Mouse (Mus musculus) kidney, embryonic 15.5 days (tissue): Measurements from ENCODE around the gene Olfr294. TPM values are rescaled to one million over a fixed set of nuclear protein-coding genes. Genes with fewer than 3 reads are reported as not detected.

Experiments
- ATAC-seq: fragments of 200-750 bp; cut with Nextera tagmentation; replicated peaks from 2 replicates; pipeline ENCODE4 v1.8.0; 2017; ENCODE audit warnings: moderate TSS enrichment; ENCODE audit not compliant: low FRiP score
- H3K27ac ChIP-seq: fragments of 300-500 bp; sonication (generic); 2 replicates; pipeline ENCODE4 v1.5.1; 2015; ENCODE audit warnings: mild to moderate bottlenecking, inconsistent platforms
- H3K27me3 ChIP-seq: fragments of 300-500 bp; sonication (generic); 2 replicates; pipeline ENCODE4 v1.6.1; 2015; ENCODE audit warnings: inconsistent platforms
- H3K36me3 ChIP-seq: fragments of 300-500 bp; sonication (generic); 2 replicates; pipeline ENCODE4 v1.6.1; 2015; ENCODE audit warnings: inconsistent platforms
- H3K4me1 ChIP-seq: fragments of 300-500 bp; sonication (generic); 2 replicates; pipeline ENCODE4 v1.6.1; 2015; ENCODE audit warnings: inconsistent platforms
- H3K4me2 ChIP-seq: fragments of 300-500 bp; sonication (generic); 2 replicates; pipeline ENCODE4 v1.6.1; 2015; ENCODE audit warnings: moderate library complexity, mild to moderate bottlenecking, inconsistent platforms
- H3K4me3 ChIP-seq: fragments of 300-500 bp; sonication (generic); replicated peaks from 2 replicates; pipeline ENCODE4 v1.5.1; 2015; ENCODE audit warnings: mild to moderate bottlenecking, inconsistent platforms
- H3K9ac ChIP-seq: fragments of 300-500 bp; sonication (generic); 2 replicates; pipeline ENCODE4 v1.6.1; 2015; ENCODE audit warnings: mild to moderate bottlenecking, inconsistent platforms
- H3K9me3 ChIP-seq: fragments of 300-500 bp; sonication (generic); replicated peaks from 2 replicates; pipeline ENCODE4 v1.6.1; 2016; ENCODE audit warnings: inconsistent platforms
- WGBS: fragments of 180-500 bp; shearing (Covaris S2); methylation state at CpG from one replicate; pipeline ENCODE4 v1.1.7; 2015; ENCODE audit warnings: mixed read lengths; 5-methylcytosine and 5-hydroxymethylcytosine counted together
- polyA plus RNA-seq: library from polyadenylated mRNA; unstranded; fragments of >200 nt; fragmentation: Nextera tagmentation; extraction: Ambion mirVana; gene quantifications from 2 replicates; pipeline ENCODE4 v1.2.1, GENCODE M21; 2015

Olfr294 gene
- polyA plus RNA-seq: not detected in 2 replicates

- H3K36me3 ChIP-seq: no peaks in the 10 kb centered on the region
- H3K27me3 ChIP-seq: no peaks in the 10 kb centered on the region
- H3K4me3 ChIP-seq: no peak within 1 kb of the TSS
- H3K4me2 ChIP-seq: no peak within 1 kb of the TSS
- no peaks in the 10 kb centered on the region for H3K9me3 ChIP-seq
- WGBS: 65% methylated on average over 2 of the region's 2 CpGs
- H3K4me1 ChIP-seq: no peaks in the 10 kb centered on the region
- ATAC-seq: no peak
- H3K27ac ChIP-seq: no peak within 1 kb of the TSS
- H3K9ac ChIP-seq: no peak within 1 kb of the TSS
Observed at GRCm38 (mm10) chr7:86616543-86616942, at the start of gene Olfr294. Olfr294 (minus strand) TSS chr7:86616643.

- Histone ChIP-seq H3K27me3 (no peaks in the 10 kb centered on the region), H3K9me3 (no peaks in the 10 kb centered on the region), H3K4me3 (no peak within 1 kb of the TSS), H3K4me1 (no peaks in the 10 kb centered on the region), H3K4me2 (no peak within 1 kb of the TSS), H3K9ac (no peak within 1 kb of the TSS), H3K36me3 (no peaks in the 10 kb centered on the region), H3K27ac (no peak within 1 kb of the TSS)
- ATAC-seq: no peak
- WGBS: 92% methylated on average over 4 of the region's 4 CpGs
Observed at GRCm38 (mm10) chr7:86648761-86649160, 32.3 kb upstream of the Olfr294 start, which contains the start of gene Olfr293. Olfr293 (plus strand) TSS chr7:86649061.

- WGBS: 85% methylated on average over 2 of the region's 2 CpGs
- H3K4me1 ChIP-seq: no peaks in the 10 kb centered on the region
- H3K27ac ChIP-seq: no peak within 1 kb of the TSS
- no peaks in the 10 kb centered on the region for H3K36me3 ChIP-seq
- H3K9ac ChIP-seq: no peak within 1 kb of the TSS
- no peaks in the 10 kb centered on the region for H3K27me3 ChIP-seq
- H3K4me2 ChIP-seq: no peak within 1 kb of the TSS
- no peaks in the 10 kb centered on the region for H3K9me3 ChIP-seq
- no peak for ATAC-seq
- no peak within 1 kb of the TSS for H3K4me3 ChIP-seq
Observed at GRCm38 (mm10) chr7:86583562-86583961, 32.9 kb downstream of the Olfr294 start, which contains the start of gene Olfr295. Olfr295 (plus strand) TSS chr7:86583862.

Other genes with a start within 250 kb of the Olfr294 start
- not detected in 2 replicates for gene Olfr305, start 249.7 kb downstream of the Olfr294 start, polyA plus RNA-seq
- not detected in 2 replicates for gene Olfr304, start 230.0 kb downstream of the Olfr294 start, polyA plus RNA-seq
- gene Olfr303, start 218.9 kb downstream of the Olfr294 start, polyA plus RNA-seq: not detected in 2 replicates
- gene Olfr301, start 212.8 kb downstream of the Olfr294 start, polyA plus RNA-seq: not detected in 2 replicates
- gene Olfr299, start 156.7 kb downstream of the Olfr294 start, polyA plus RNA-seq: not detected in 2 replicates
- gene Olfr298, start 124.2 kb downstream of the Olfr294 start, polyA plus RNA-seq: not detected in 2 replicates
- not detected in 2 replicates for gene Olfr297, start 96.7 kb downstream of the Olfr294 start, polyA plus RNA-seq
- not detected in 2 replicates for gene Olfr295, start 32.8 kb downstream of the Olfr294 start, polyA plus RNA-seq
- not detected in 2 replicates for gene Olfr293, start 32.4 kb upstream of the Olfr294 start, polyA plus RNA-seq
- gene Olfr292, start 71.7 kb upstream of the Olfr294 start, polyA plus RNA-seq: not detected in 2 replicates
- 0.08 and 0.51 TPM in 2 replicates for gene Folh1, start 159.3 kb upstream of the Olfr294 start, polyA plus RNA-seq
- gene Vmn2r77, start 178.4 kb upstream of the Olfr294 start, polyA plus RNA-seq: not detected in 2 replicates